Mouse (Mus musculus): ENCODE measurements at regions not wholly inside any gene's neighbourhood (a gene's known extent, or its start where the extent isn't known, plus 50 kb on each side); places are given as distances from the start of the nearest gene placed in this dataset.

DNA sequence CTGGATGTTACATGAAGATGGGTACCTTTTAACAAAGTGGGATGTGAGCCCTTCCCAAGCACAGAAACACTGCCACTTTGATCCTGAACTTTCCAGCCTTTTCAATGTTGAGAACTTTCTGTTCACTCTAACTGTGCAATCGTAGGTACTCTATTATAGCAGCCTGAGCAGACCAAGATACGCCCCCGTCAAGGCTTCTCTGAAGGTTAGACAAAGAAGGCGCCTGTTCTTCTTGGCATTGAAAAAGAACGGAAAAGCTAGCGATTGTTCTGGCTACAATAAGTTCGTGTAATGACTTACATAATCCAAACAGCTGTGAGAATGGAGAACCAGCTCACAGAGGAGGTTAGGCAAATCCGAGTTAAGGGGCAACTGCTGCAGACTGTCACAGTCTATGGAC lies 305.9 kb upstream of the Cxcr4 start:
- no peak for TF ChIP-seq CTCF (IDR thresholded peaks at IDR 0.05; ENCODE audit: control insufficient read depth, insufficient read depth, insufficient replicate concordance, low read depth, low read length)
- no peak for TF ChIP-seq POLR2A (IDR thresholded peaks at IDR 0.05; ENCODE audit: control insufficient read depth, low read depth, low read length)
